Mouse (Mus musculus): Measurements from ENCODE around the gene Caprin1. TPM values are rescaled to one million over a fixed set of nuclear protein-coding genes. Genes with fewer than 3 reads are reported as not detected.
A peak's percentile ranks its signal among the peaks of the same experiment; 100 is the strongest.

Gene Caprin1
- total RNA-seq, 2 experiments from 2014 or later, result 374 to 394 TPM

DNA sequence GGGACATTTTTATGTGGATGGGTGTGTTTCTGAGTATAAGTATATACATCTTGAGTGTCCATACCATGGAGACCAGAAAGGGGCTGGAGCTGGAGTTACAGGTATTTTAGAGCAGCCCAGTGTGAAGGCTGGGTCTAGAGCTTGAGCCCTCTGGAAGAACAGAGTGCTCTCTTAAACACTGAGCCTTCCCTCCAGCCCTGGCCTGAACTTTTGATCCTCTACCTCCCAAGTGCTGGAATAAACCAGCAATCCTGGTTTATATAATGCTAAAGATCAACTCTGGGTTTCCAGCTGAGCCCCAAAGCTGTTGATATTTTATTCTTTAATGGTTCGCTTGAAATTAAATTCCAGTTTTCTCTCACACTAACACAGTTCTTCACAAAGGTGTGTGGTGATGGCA is 5.0 kb upstream of the Caprin1 start:
- DNase-seq (ENCODE audit: low spot score in 2 of 2), result no peak

- peak in 1 of 2 experiments; percentile 76 for DNase-seq (ENCODE audit: low spot score in 2 of 2)
Observed at GRCm38 (mm10) chr2:103796861-103797466, 485 bp downstream of the Caprin1 start.

GRCm38 (mm10) chr2:103796211-103796860 is 1.1 kb downstream of the Caprin1 start:
- peak in 1 of 2 experiments; percentile 45 for DNase-seq (ENCODE audit: low spot score in 2 of 2)

GRCm38 (mm10) chr2:103795843-103796210 is 1.6 kb downstream of the Caprin1 start:
- peak; percentile 45 to 68 for DNase-seq (ENCODE audit: low spot score in 2 of 2)

- no peak for DNase-seq (ENCODE audit: low spot score in 2 of 2)
Observed at GRCm38 (mm10) chr2:103792009-103792408, 5.4 kb downstream of the Caprin1 start.

- no peak for DNase-seq (ENCODE audit: low spot score in 2 of 2)
Observed at GRCm38 (mm10) chr2:103785735-103786134, 11.7 kb downstream of the Caprin1 start.

- DNase-seq (ENCODE audit: low spot score in 2 of 2), result no peak
Observed at GRCm38 (mm10) chr2:103784621-103785020, 12.8 kb downstream of the Caprin1 start.

DNA sequence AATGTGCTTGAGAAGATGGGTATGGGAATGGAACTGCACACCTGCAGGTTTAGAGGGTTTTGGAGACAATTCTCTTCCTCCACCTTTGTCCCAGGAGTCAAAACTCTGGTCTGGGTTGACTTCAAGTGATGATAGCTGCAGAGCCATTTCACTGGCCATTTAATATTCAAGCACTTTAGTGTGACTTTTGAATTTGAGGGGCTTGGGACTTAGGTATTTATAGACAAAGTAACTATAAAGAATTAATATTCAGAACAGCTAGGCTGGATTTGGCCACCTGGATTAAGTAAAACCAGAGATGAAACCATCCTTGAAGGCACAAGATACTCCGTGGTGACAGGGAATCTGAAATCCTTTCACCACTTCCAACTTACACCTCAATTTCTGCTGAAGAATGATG is 35.0 kb downstream of the Caprin1 start:
- no peak for DNase-seq (ENCODE audit: low spot score in 2 of 2)

- DNase-seq (ENCODE audit: low spot score in 2 of 2), result no peak
Observed at GRCm38 (mm10) chr2:103761993-103762392, 35.5 kb downstream of the Caprin1 start.

DNA sequence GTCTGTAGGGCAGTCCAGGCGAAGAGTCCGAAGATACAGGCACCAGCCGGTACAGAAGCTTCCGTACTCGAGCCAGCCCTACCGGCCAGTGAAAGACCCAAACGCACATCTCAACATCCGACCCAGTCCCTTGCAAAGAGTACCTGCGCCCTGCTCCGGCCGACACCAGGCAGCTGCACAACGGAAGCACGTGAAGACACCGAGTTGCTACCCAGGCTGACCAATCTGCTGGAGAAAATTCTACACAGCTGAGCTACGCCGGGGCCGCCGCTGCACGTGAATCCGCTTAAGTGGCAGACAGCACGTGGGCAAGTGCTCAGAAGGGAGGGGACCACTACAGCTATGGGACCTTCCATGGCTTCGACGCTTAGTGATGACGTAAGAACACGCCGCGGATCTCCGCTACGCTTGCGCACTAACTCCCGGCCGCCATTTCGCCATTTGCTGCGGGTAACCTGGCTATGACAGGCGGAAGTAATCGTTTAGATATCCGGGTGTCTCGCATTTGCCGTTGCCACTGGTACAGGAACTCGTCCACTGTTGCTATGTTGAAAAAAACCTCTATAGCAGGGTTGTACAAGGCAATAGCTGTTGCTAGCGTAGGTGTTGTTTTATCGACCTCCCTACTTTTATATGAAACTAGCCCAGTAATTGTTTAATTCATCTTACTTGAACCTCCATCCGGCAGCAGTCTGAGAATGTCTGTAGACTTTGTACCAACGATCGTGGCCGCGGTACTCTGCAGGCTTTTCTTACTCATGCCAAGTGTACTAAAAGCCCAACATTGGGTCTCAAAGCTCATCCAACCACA is 36.3 kb downstream of the Caprin1 start, which contains the start of gene Nat10:
Gene Nat10 (minus strand): TSS at position 365 of the 811 bp plus-strand sequence.
- DNase-seq (ENCODE audit: low spot score in 2 of 2), result peak; percentile 99

- DNase-seq (ENCODE audit: low spot score in 2 of 2), result peak in 1 of 2 experiments; percentile 35
Observed at GRCm38 (mm10) chr2:103760421-103760820, 37.0 kb downstream of the Caprin1 start.

DNA sequence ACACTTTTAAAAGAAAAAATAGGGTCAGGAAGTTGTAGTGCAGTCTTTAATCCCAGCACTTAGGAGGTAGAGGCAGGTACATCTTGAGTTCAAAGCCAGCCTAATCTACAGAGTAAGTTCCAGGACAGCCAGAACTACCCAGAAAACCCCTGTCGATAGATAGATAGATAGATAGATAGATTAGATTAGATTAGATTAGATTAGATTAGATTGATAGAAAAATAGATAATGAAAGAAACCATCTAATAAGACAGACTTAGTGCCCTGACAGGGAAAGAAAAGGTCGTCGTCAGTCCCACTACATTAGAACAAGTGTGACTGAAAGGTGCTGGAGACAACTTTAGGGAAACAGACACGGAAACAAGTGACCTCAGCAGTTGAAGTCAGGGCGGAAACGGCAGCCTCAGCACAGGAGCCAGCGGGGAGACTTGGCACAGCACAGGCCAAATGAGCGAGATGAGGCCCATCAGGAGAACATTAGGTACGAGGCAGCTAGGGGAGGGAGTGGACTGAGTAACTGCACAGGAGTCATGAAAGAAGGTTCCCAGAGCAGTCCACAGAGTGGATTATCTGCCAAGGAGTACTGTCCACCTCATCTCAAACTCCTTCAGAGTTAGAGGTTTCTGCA is 41.9 kb downstream of the Caprin1 start:
- no peak for DNase-seq (ENCODE audit: low spot score in 2 of 2)

- no peak for DNase-seq (ENCODE audit: low spot score in 2 of 2)
Observed at GRCm38 (mm10) chr2:103754614-103755013, 42.8 kb downstream of the Caprin1 start.

GRCm38 (mm10) chr2:103751771-103752170 is 45.7 kb downstream of the Caprin1 start:
- no peak for DNase-seq (ENCODE audit: low spot score in 2 of 2)

GRCm38 (mm10) chr2:103749091-103749490 is 48.4 kb downstream of the Caprin1 start:
- DNase-seq (ENCODE audit: low spot score in 2 of 2), result no peak

GRCm38 (mm10) chr2:103747891-103748290 is 49.6 kb downstream of the Caprin1 start:
- DNase-seq (ENCODE audit: low spot score in 2 of 2), result no peak

- DNase-seq (ENCODE audit: low spot score in 2 of 2), result no peak
Observed at GRCm38 (mm10) chr2:103746761-103747160, 50.7 kb downstream of the Caprin1 start.

DNA sequence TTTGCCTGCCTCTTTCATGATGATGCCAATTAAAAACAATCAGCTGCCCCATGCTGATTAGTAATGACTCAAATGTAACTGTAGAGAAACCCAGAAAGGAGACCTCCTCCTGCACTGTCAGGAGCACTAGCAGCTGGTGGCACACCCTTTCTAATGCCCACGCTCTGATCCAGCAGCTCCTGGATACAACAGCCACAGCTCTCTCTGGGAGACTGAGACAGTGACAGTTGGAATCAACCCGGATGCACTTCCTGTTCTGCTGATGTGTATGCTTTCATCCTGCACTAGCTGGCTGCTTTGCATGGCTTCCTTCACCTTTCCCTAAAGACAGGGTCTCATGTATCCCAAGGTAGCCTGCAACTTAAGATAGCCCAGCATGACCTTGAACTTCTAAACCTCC is 51.4 kb downstream of the Caprin1 start:
- DNase-seq (ENCODE audit: low spot score in 2 of 2), result no peak

- DNase-seq (ENCODE audit: low spot score in 2 of 2), result no peak
Observed at GRCm38 (mm10) chr2:103745481-103745880, 52.0 kb downstream of the Caprin1 start.

- peak; percentile 32 to 41 for DNase-seq (ENCODE audit: low spot score in 2 of 2)
Observed at GRCm38 (mm10) chr2:103743988-103744387, 53.5 kb downstream of the Caprin1 start.

GRCm38 (mm10) chr2:103743536-103743935 is 53.9 kb downstream of the Caprin1 start:
- DNase-seq (ENCODE audit: low spot score in 2 of 2), result no peak

- no peak for DNase-seq (ENCODE audit: low spot score in 2 of 2)
Observed at GRCm38 (mm10) chr2:103742821-103743220, 54.6 kb downstream of the Caprin1 start.

All from layer of hippocampus, postnatal 14 days (tissue).